Comparison of ENCODE assay signal across 8 mouse cellular contexts in the genomic region with DNA sequence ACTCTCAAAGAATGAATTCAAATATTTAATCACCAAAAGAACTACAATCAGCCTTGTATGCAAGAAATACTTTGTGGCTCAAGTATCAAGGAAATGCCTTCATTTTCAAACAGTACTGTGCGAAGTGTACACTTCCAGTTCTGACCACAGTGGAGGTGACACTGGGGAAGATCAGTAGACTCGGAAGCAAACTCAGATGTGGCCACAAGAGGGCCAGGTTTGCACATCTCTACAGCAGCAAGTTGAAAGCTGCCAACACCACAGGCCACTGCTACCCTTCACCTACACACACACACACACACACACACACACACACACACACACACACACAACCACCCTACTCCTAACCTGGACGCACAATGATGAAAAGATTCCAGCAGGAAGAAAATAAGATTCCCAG.
DNase-seq lines count a peak whose midpoint lies in the region; ATAC-seq lines count a peak whose summit lies in the region.
"Had no signal": no experiment of that assay in that cellular context is flagged by ENCODE, and none has a peak within 500 bp of the region (broad histone marks: within the 10 kb centered on the region; RNA-seq: fewer than 3 reads in every experiment).

No protein-coding gene starts in this region.

- H3K27ac ChIP-seq in embryonic facial prominence, embryonic 11.5 days (replicated peaks; ENCODE audit: low read depth, low read length), result no peak overlapping the region
- H3K27ac ChIP-seq in kidney, embryonic 16.5 days (ENCODE audit: low read length), result no peak overlapping the region
- no peak overlapping the region for H3K27ac ChIP-seq in lung, embryonic 16.5 days (ENCODE audit: low read length)

- no peaks in the 10 kb centered on the region for H3K4me1 ChIP-seq in embryonic facial prominence, embryonic 11.5 days (ENCODE audit: control insufficient read depth, insufficient read depth, low read length)
- H3K4me1 ChIP-seq in kidney, embryonic 16.5 days (ENCODE audit: insufficient read depth, low read length), result no peaks in the 10 kb centered on the region
- H3K4me1 ChIP-seq in lung, embryonic 16.5 days (replicated peaks; ENCODE audit: control insufficient read depth, insufficient read depth, low read length), result no peaks in the 10 kb centered on the region

- H3K36me3 ChIP-seq in embryonic facial prominence, embryonic 11.5 days (replicated peaks; ENCODE audit: control insufficient read depth, insufficient read depth, low read depth, low read length), result no peaks in the 10 kb centered on the region
- H3K36me3 ChIP-seq in kidney, embryonic 16.5 days (ENCODE audit: insufficient read depth, low read length), result no peaks in the 10 kb centered on the region
- H3K36me3 ChIP-seq in lung, embryonic 16.5 days (ENCODE audit: control insufficient read depth, insufficient read depth, low read length), result no peaks in the 10 kb centered on the region

- no peak overlapping the region for H3K4me3 ChIP-seq in embryonic facial prominence, embryonic 11.5 days (ENCODE audit: low read depth, low read length)
- H3K4me3 ChIP-seq in kidney, embryonic 16.5 days (ENCODE audit: low read length), result no peak overlapping the region
- no peak overlapping the region for H3K4me3 ChIP-seq in lung, embryonic 16.5 days (ENCODE audit: low read length)
- H3K4me3 ChIP-seq: myocyte had no signal

- peak; percentile 13 for DNase-seq in ovary, postnatal 36 days (ENCODE audit: low spot score)
- DNase-seq in ovary, postnatal 10 days (ENCODE audit: low spot score), result no peak
- DNase-seq in adrenal gland, postnatal 10 days, result peak; percentile 53
- peak; percentile 64 for DNase-seq in embryonic facial prominence, embryonic 11.5 days (ENCODE audit: low spot score)
- peak; percentile 7 to 45 for DNase-seq in right cerebral cortex, postnatal 36 days (ENCODE audit: low spot score in 2 of 2)

- 0 out of 2 replicates have a peak, but pooled peaks have one; percentile 67 for ATAC-seq in embryonic facial prominence, embryonic 11.5 days (replicated peaks; ENCODE audit: insufficient number of reproducible peaks, low FRiP score, low TSS enrichment, low read depth)
- ATAC-seq in kidney, embryonic 16.5 days (ENCODE audit: low FRiP score, low TSS enrichment), result peak; percentile 75
- peak; percentile 83; the same call in 1 of the 2 replicates for ATAC-seq in lung, embryonic 16.5 days (ENCODE audit: low read depth)

- no peaks in the 10 kb centered on the region for H3K9me3 ChIP-seq in embryonic facial prominence, embryonic 11.5 days (replicated peaks; ENCODE audit: control insufficient read depth, low read length)
- H3K9me3 ChIP-seq in kidney, embryonic 16.5 days (ENCODE audit: low read length), result no peaks in the 10 kb centered on the region
- H3K9me3 ChIP-seq in lung, embryonic 16.5 days (ENCODE audit: control insufficient read depth, low read length), result no peaks in the 10 kb centered on the region

- H3K4me2 ChIP-seq in embryonic facial prominence, embryonic 11.5 days (ENCODE audit: low read depth, low read length), result no peak overlapping the region
- H3K4me2 ChIP-seq in kidney, embryonic 16.5 days (replicated peaks; ENCODE audit: low read depth, low read length), result no peak overlapping the region
- no peak overlapping the region for H3K4me2 ChIP-seq in lung, embryonic 16.5 days (ENCODE audit: low read depth, low read length)

- H3K9ac ChIP-seq in embryonic facial prominence, embryonic 11.5 days (replicated peaks; ENCODE audit: low read length), result no peak overlapping the region
- no peak overlapping the region for H3K9ac ChIP-seq in kidney, embryonic 16.5 days (replicated peaks; ENCODE audit: low read length)
- no peak overlapping the region for H3K9ac ChIP-seq in lung, embryonic 16.5 days (ENCODE audit: low read length)

- no peaks in the 10 kb centered on the region for H3K27me3 ChIP-seq in embryonic facial prominence, embryonic 11.5 days (ENCODE audit: control insufficient read depth, insufficient read depth, low read length)
- no peaks in the 10 kb centered on the region for H3K27me3 ChIP-seq in kidney, embryonic 16.5 days (ENCODE audit: insufficient read depth, low read length)
- peaks cover 3% of the 10 kb centered on the region; the same call in 1 of the 2 replicates for H3K27me3 ChIP-seq in lung, embryonic 16.5 days (ENCODE audit: control insufficient read depth, insufficient read depth, low read depth, low read length)

- 49% methylated on average over 3 of the region's 3 CpGs for WGBS in embryonic facial prominence, embryonic 11.5 days
- 49% methylated on average over 3 of the region's 3 CpGs for WGBS in kidney, embryonic 16.5 days
- 38% methylated on average over 3 of the region's 3 CpGs for WGBS in lung, embryonic 16.5 days
